Mouse (Mus musculus) liver, embryonic 14 days (tissue): Measurements from ENCODE around the gene Gm3317. TPM values are rescaled to one million over a fixed set of nuclear protein-coding genes. Genes with fewer than 3 reads are reported as not detected.

ENCODE experiments used
- polyA plus RNA-seq: library from polyadenylated mRNA; depleted of rRNA; stranded (reverse); fragments of >200 nt; gene quantifications from 2 replicates; pipeline ENCODE4 v1.2.3, GENCODE M21; 2012; rRNA removed

Gm3317 gene
- polyA plus RNA-seq: not detected in 2 replicates

GRCm38 (mm10) chr14:5164235-5164634 lies at the start of gene Gm3317:
Gm3317 (plus strand) TSS chr14:5164535.

GRCm38 (mm10) chr14:5131219-5131618 lies 33.1 kb upstream of the Gm3317 start, which contains the start of gene Gm8279:
Gm8279 (plus strand) TSS chr14:5131519.

GRCm38 (mm10) chr14:5185493-5185892 lies 21.2 kb downstream of the Gm3317 start, which contains the start of gene Gm8271:
Gm8271 (plus strand) TSS chr14:5185793.

Other genes with a start within 250 kb of the Gm3317 start
- gene Gm8297, start 180.6 kb upstream of the Gm3317 start, polyA plus RNA-seq: not detected in 2 replicates
- gene Gm3298, start 148.6 kb upstream of the Gm3317 start, polyA plus RNA-seq: not detected in 2 replicates
- not detected in 2 replicates for gene 4930555G01Rik, start 113.9 kb upstream of the Gm3317 start, polyA plus RNA-seq
- 0.02 TPM in 1 of 2 replicates, not detected in the other for gene Gm8281, start 93.5 kb upstream of the Gm3317 start, polyA plus RNA-seq
- not detected in 2 replicates for gene Gm8279, start 33.0 kb upstream of the Gm3317 start, polyA plus RNA-seq
- gene Gm8271, start 21.3 kb downstream of the Gm3317 start, polyA plus RNA-seq: not detected in 2 replicates
- not detected in 2 replicates for gene Gm3526, start 96.0 kb downstream of the Gm3317 start, polyA plus RNA-seq
- not detected in 2 replicates for gene Gm3542, start 170.4 kb downstream of the Gm3317 start, polyA plus RNA-seq
- 0.01 TPM in 1 of 2 replicates, not detected in the other for gene Gm3500, start 224.5 kb downstream of the Gm3317 start, polyA plus RNA-seq